Mouse (Mus musculus): ENCODE measurements around the gene Gm10563.

- no peak for TF ChIP-seq POLR2A (IDR thresholded peaks at IDR 0.05; ENCODE audit: borderline replicate concordance, control insufficient read depth, low read depth, low read length)
- no peak for TF ChIP-seq CTCF (IDR thresholded peaks at IDR 0.05; ENCODE audit: control insufficient read depth, insufficient read depth, low read length)
Measured at GRCm38 (mm10) chr4:155577132-155577531, 68.1 kb downstream of the Gm10563 start.

All from bone marrow, adult 2 months (tissue).